Mouse (Mus musculus) left cerebral cortex, postnatal 25 days (tissue): Measurements from ENCODE around the gene Cyyr1. TPM values are rescaled to one million over a fixed set of nuclear protein-coding genes. Genes with fewer than 3 reads are reported as not detected.
A peak's percentile ranks its signal among the peaks of the same experiment; 100 is the strongest.
"Not testable (repeated sequence)": the region's sequence is repeated elsewhere in the genome, so short reads cannot be mapped to it uniquely, and the experiment has no call there.

Experiments used
- DNase-seq, 2 experiments: peaks; one replicate each; pipeline ENCODE4 v3.0.0; 2022; ENCODE audit warnings: low spot score in 2 of 2, mixed read lengths in 1 of 2
- intact Hi-C: fragments of 180-260 bp; cut with DNase I; formaldehyde crosslinking; loops from one replicate; pipeline ENCODE4 v1.15.1; 2025
- total RNA-seq, 2 experiments: library from RNA; stranded (reverse); gene quantifications; 2 replicates each; pipeline ENCODE4 v1.2.3; 2021

The Cyyr1 gene
- total RNA-seq = 1 to 10 TPM; 3.9 to 4.1 TPM

GRCm38 (mm10) chr16:85553297-85553696 is at the start of gene Cyyr1:
Gene Cyyr1, minus strand, starts transcription at chr16:85553397.
- DNase-seq, intact Hi-C loops: not testable (repeated sequence)

- DNase-seq = peak; percentile 8
- intact Hi-C loops = no loop called here
These were observed 35.6 kb upstream of the Cyyr1 start for GRCm38 (mm10) chr16:85588844-85589243.

GRCm38 (mm10) chr16:85587573-85588226 is 34.5 kb upstream of the Cyyr1 start:
- DNase-seq = no peak
- intact Hi-C loops = no loop called here

GRCm38 (mm10) chr16:85566474-85566873 is 13.3 kb upstream of the Cyyr1 start:
- intact Hi-C loops = no loop called here
- no peak for DNase-seq

GRCm38 (mm10) chr16:85553838-85554237 is 641 bp upstream of the Cyyr1 start:
- intact Hi-C loops = no loop called here
- DNase-seq = no peak

- intact Hi-C loops, DNase-seq: not testable (repeated sequence)
These were observed 1.2 kb downstream of the Cyyr1 start for GRCm38 (mm10) chr16:85551976-85552375.

- intact Hi-C loops = no loop called here
- no peak for DNase-seq
These were observed 3.1 kb downstream of the Cyyr1 start for GRCm38 (mm10) chr16:85549971-85550567.

- no peak for DNase-seq
- intact Hi-C loops = no loop called here
These were observed 6.7 kb downstream of the Cyyr1 start for GRCm38 (mm10) chr16:85546519-85546918.

- DNase-seq = no peak
- intact Hi-C loops = no loop called here
These were observed 11.4 kb downstream of the Cyyr1 start for GRCm38 (mm10) chr16:85541676-85542273.

- intact Hi-C loops = no loop called here
- no peak for DNase-seq
These were observed 12.2 kb downstream of the Cyyr1 start for GRCm38 (mm10) chr16:85541023-85541422.

- intact Hi-C loops = no loop called here
- no peak for DNase-seq
These were observed 14.8 kb downstream of the Cyyr1 start for GRCm38 (mm10) chr16:85538367-85538766.

GRCm38 (mm10) chr16:85536075-85536474 is 17.1 kb downstream of the Cyyr1 start:
- no peak for DNase-seq
- intact Hi-C loops = no loop called here

GRCm38 (mm10) chr16:85527743-85528620 is 25.2 kb downstream of the Cyyr1 start:
- DNase-seq = no peak
- intact Hi-C loops = no loop called here

GRCm38 (mm10) chr16:85524589-85524988 is 28.6 kb downstream of the Cyyr1 start:
- DNase-seq = no peak
- intact Hi-C loops = no loop called here

GRCm38 (mm10) chr16:85507264-85507663 is 45.9 kb downstream of the Cyyr1 start:
- DNase-seq = no peak
- intact Hi-C loops = no loop called here

- DNase-seq = no peak
These were observed 48.1 kb downstream of the Cyyr1 start for GRCm38 (mm10) chr16:85505108-85505507.

GRCm38 (mm10) chr16:85503416-85503815 is 49.8 kb downstream of the Cyyr1 start:
- DNase-seq = peak in 1 of 2 experiments; percentile 13
- intact Hi-C loops = no loop called here

More at GRCm38 (mm10) chr16:85505108-85505507, 48.1 kb downstream of the Cyyr1 start:
- intact Hi-C loops = no loop called here

GRCm38 (mm10) chr16:85495837-85496236 is 57.4 kb downstream of the Cyyr1 start:
- DNase-seq = no peak
- intact Hi-C loops = no loop called here

GRCm38 (mm10) chr16:85488105-85488607 is 65.0 kb downstream of the Cyyr1 start:
- intact Hi-C loops = loop anchor here (10.0 kb wide), 1 partner anchor 313 kb away; the partner anchor contains the start of gene App
- peak in 1 of 2 experiments; percentile 2 for DNase-seq

GRCm38 (mm10) chr16:85487266-85487665 is 65.9 kb downstream of the Cyyr1 start:
- intact Hi-C loops = loop anchor here (1.0 to 10.0 kb wide), 2 partner anchors 140 to 312 kb away; partner anchors contain the start of gene App
- DNase-seq = peak; percentile 32 to 86
